Mouse (Mus musculus) thymus, adult 2 months (tissue): ENCODE results near the gene Igfbp1.

Source experiments
- CTCF ChIP-seq: fragments of 200-500 bp; IDR thresholded peaks from 2 replicates; pipeline ENCODE4 v1.5.1; 2012; ENCODE audit warnings: mild to moderate bottlenecking, control low read depth, low read length, moderate library complexity, borderline replicate concordance; ENCODE audit not compliant: control insufficient read depth, poor library complexity, insufficient read depth; ENCODE audit errors: extremely low read depth
- POLR2A ChIP-seq: fragments of 200-500 bp; IDR thresholded peaks from 2 replicates; pipeline ENCODE4 v1.6.1; 2012; ENCODE audit warnings: mild to moderate bottlenecking, low read length, control low read depth, moderate library complexity; ENCODE audit not compliant: control insufficient read depth, poor library complexity, insufficient read depth; ENCODE audit errors: extremely low read depth

GRCm38 (mm10) chr11:7178724-7179123, 18.9 kb upstream of the Igfbp1 start:
- no peak for TF ChIP-seq CTCF
- no peak for TF ChIP-seq POLR2A
